Mouse (Mus musculus): Measurements from ENCODE around the gene Lypd6b.

Gene Lypd6b

GRCm38 (mm10) chr2:49871012-49871411, 83.5 kb downstream of the Lypd6b start:
- DNase-seq (ENCODE audit: low spot score): no peak

- no peak for DNase-seq (ENCODE audit: low spot score)
These were observed 93.0 kb downstream of the Lypd6b start for GRCm38 (mm10) chr2:49880507-49880906.

- DNase-seq (ENCODE audit: low spot score): no peak
These were observed 93.5 kb downstream of the Lypd6b start for GRCm38 (mm10) chr2:49881002-49881401.

GRCm38 (mm10) chr2:49882461-49882860, 95.0 kb downstream of the Lypd6b start:
- DNase-seq (ENCODE audit: low spot score): no peak

DNA sequence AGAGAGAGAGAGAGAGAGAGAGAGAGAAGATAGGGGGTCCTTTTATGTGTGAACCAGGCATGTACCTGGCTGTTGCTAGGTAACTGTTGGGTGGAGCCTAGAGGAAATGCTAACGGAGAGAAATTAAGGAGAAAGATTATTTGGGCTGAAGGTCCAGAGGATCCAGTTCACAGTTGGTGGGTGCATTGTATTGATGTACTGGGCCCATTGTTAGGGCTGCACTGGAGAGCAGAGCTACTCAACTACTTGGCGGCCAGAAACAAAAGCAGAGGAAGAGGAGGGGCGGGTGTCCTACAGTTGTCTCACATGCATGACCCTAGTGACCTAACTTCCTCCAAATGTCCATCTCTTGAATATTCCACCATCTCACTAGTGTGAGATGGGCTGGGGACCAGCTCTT, 96.5 kb downstream of the Lypd6b start:
- DNase-seq (ENCODE audit: low spot score): no peak

GRCm38 (mm10) chr2:49886209-49886608, 98.7 kb downstream of the Lypd6b start:
- no peak for DNase-seq (ENCODE audit: low spot score)

GRCm38 (mm10) chr2:49888346-49888745, 100.9 kb downstream of the Lypd6b start:
- DNase-seq (ENCODE audit: low spot score): no peak

- DNase-seq (ENCODE audit: low spot score): no peak
These were observed 103.2 kb downstream of the Lypd6b start for GRCm38 (mm10) chr2:49890727-49891126.

- no peak for DNase-seq (ENCODE audit: low spot score)
These were observed 122.4 kb downstream of the Lypd6b start for GRCm38 (mm10) chr2:49909838-49910407.

DNA sequence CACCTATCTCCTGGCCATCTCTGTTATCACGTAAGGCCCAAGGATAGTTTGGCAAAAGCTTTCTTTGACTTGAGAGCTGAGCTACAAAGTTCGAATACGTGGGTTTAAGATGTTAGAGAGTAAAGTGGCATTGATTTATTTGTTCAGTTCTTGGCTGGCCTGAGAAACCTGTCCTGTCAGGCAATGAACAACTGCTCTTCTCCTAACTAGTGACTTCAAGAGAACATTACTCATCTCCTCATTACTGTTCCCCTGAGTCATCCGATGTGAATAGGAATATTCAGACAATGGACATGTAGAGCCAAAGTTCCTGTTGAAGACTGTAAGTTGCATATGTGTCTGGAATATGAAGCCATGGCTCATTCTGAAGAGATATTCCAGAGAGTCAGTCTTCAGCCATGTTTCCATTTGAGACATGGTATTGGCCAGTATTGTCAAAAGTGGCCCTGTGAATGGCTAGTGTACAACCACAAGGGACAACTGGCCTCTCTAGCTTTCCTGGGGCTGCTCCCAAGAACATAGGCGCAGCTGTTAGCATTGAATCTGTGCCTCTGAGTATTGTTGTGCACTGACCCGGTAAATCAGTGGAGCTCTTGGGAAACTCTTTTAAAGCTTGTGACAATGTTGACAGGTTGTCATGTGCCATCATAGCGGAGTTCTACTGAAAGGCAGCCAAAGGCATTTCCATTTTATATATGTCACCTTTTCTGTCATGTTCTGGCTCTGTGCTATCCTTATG, 124.0 kb downstream of the Lypd6b start:
- no peak for DNase-seq (ENCODE audit: low spot score)

DNA sequence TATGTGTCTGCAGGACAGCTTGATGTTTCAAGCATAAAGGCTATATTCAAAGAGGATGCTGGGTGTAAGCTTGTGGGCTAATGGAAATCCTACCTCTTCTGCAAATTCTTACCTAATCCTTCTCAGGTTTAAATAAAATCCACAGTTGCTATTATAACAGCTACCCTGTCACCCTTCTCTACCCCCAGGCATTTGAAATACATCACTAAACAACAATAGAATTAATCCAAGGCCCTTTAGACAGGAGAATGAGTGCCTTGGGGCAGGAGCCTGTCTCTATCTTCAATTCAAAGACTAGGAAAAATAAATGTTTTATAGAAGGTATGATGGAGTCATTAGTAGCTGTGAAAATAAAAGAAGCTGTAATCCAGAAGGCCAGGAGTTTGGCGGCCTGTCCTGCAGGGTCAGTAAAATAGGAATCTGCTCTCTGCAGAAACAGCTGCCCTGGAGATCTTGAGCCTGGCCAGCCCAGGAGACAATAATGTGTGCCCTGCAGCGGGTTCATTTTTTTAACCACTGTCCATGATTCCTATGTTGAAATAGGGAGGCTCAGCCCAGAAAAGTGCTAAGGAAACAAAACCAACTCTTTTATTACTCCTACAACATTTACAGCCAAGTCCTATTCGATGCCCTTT, 124.9 kb downstream of the Lypd6b start:
- DNase-seq (ENCODE audit: low spot score): no peak

DNA sequence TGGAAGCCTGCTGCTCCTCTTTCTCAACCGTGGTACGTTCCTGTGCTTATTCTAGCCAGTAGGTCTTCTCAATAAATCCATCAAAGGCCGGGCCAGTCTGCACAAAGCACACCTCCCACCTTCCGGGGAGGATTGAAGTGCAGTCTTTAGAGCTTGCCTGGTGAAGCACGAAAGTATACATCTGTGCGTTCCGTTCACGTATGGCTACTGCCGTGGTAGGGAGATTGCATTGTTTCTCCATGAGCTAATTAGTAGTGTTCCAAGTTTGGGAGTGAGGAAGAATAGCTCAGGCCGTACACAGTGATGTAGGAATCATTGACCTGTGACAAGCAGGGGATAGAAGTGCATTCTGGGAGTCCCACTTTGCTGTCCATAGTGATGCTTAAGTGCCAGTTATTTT, 130.0 kb downstream of the Lypd6b start:
- DNase-seq (ENCODE audit: low spot score): no peak

DNA sequence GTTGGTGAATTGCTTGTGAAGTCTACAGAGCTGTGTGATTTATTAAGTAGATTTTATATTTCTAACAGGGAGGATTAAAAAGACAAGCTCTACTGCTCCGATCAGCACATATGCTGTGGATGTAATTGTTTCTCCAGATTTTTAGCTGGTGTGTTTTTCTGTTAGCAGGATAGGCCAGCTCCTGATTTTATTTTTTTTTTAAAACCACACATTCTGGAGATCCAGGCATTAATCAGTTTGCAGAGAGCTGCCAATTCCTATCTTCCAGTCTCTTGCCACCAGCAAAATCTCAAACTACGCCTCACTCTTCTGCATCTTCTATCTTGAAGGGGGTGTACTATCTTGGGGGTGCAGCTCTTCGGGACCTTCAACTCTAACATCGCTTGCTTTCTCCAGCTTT, 130.6 kb downstream of the Lypd6b start:
- no peak for DNase-seq (ENCODE audit: low spot score)

- DNase-seq (ENCODE audit: low spot score): no peak
These were observed 131.2 kb downstream of the Lypd6b start for GRCm38 (mm10) chr2:49918692-49919091.

DNA sequence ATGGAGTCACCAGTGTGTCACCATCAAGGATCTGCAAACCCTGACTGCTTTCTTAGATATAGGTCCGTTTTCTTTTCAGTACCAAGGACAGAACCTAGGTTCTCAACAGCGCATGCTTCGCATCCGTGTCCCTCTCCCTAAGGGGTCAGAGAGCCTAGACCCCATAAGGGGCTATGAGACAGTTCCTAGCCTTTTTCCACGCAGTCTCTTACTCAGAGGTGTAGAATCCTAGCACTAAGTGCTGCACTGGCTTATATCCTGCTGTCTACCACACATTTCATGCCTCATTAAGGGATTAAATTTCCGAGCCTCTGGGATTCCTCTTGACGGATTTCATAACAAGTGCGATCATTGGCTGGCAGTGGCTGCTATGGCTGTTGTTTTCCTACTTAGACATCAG, 134.5 kb downstream of the Lypd6b start:
- no peak for DNase-seq (ENCODE audit: low spot score)

DNA sequence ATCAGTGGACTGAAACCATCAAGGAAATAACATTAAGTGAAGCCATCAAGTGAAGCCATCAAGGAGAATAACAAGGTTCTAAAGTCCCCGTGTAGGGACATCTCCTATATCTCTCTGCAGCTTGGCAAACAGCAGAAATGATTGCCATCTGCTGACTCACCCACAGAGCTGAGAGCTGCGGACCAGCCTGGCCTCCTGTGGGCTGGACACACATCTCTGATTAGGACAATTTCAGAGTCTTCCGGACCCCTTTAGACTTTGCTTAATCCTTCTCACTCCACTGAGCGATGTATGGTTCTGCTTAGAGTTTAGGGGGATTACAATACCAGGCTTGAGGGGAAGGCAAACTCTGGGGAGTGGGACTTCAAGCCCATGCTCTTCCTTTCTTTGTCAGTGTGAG, 135.3 kb downstream of the Lypd6b start:
- no peak for DNase-seq (ENCODE audit: low spot score)

GRCm38 (mm10) chr2:49926186-49926585, 138.7 kb downstream of the Lypd6b start:
- no peak for DNase-seq (ENCODE audit: low spot score)

DNA sequence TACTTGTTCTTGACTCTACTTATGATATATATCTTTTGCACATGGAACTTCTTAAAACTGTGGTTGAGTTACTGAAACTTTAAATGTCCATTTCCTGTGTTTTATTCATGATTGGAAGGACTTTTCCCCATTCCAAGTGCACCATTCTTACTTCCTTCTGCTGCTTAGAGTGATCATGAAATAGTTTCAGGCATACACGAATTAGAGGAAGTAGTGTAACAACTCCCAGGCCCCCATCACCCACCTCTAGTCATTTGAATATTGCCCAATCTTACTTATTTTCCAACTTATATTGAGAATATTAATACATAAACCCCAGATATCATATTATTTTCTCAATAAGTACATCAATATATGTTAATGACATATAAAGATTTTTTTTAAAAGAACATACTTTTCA, 139.9 kb downstream of the Lypd6b start:
- no peak for DNase-seq (ENCODE audit: low spot score)

- DNase-seq (ENCODE audit: low spot score): no peak
These were observed 142.4 kb downstream of the Lypd6b start for GRCm38 (mm10) chr2:49929931-49930330.

DNA sequence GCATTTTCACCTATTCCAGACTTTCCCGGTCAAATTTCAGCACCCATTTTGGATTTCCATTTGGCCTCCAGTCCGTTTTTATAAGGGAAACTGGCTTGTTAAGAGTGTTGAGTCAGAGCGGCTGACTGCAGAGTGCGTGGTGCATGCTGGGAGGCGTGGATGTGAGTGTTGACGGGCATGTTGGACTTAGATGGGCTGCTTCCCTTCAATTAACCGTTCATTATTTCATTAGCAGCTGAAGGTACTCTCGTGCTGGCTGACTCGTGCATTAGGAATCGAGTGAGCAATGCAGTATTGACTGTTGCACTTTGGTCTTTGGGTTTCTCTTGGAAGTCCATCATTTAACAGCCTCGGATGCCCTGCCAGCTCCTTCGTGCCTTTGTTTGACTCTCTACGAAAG, 150.1 kb downstream of the Lypd6b start:
- no peak for DNase-seq (ENCODE audit: low spot score)

GRCm38 (mm10) chr2:49938246-49938645, 150.8 kb downstream of the Lypd6b start:
- no peak for DNase-seq (ENCODE audit: low spot score)

DNA sequence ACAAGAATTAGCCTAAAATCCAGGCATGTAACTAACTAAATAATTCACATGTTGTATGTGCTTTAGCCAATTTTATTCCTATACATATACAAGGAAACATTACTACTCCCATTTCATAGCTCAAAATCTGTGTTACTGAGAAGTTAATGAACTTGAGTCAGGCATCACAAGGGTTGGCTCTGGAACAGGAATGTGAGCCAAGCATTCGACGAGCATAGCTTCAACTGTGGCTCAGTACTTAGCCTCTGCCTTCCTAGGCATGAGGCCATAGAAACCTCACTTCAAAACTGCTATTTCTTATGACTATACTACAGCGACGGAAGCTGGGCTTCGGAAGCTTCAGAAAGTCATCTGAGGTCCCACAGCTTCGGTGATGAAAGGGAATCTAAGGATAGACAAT, 152.9 kb downstream of the Lypd6b start:
- DNase-seq (ENCODE audit: low spot score): no peak

GRCm38 (mm10) chr2:49942100-49942499, 154.6 kb downstream of the Lypd6b start:
- no peak for DNase-seq (ENCODE audit: low spot score)

- no peak for DNase-seq (ENCODE audit: low spot score)
These were observed 164.2 kb downstream of the Lypd6b start for GRCm38 (mm10) chr2:49951681-49952080.

All from testis, postnatal 10 days (tissue).